In genomic region chr11:49737625-49738024, GRCm38 (mm10) we compare ENCODE assay signal across 18 mouse cellular contexts. TPM values are rescaled to one million over a fixed set of nuclear protein-coding genes. Genes with fewer than 3 reads are reported as not detected.
DNase-seq lines count a peak whose midpoint lies in the region; ATAC-seq and TF ChIP-seq lines count a peak whose summit lies in the region.
"Had no signal": no experiment of that assay in that cellular context is flagged by ENCODE, and none has a peak within 500 bp of the region (broad histone marks: within the 10 kb centered on the region; RNA-seq: fewer than 3 reads in every experiment).

No protein-coding gene starts in this region.

- WGBS in lung, postnatal 0 days, result 17% methylated on average over 1 of the region's 1 CpGs

- TF ChIP-seq EP300 in lung, postnatal 0 days (IDR thresholded peaks at IDR 0.05), result no peak

- no peak for TF ChIP-seq CTCF in lung, postnatal 0 days (IDR thresholded peaks at IDR 0.05)

- no peaks in the 10 kb centered on the region for H3K4me1 ChIP-seq in lung, postnatal 0 days (ENCODE audit: insufficient read depth, low read depth, low read length)

- H3K27me3 ChIP-seq in lung, postnatal 0 days (replicated peaks; ENCODE audit: insufficient read depth, low read length), result no peaks in the 10 kb centered on the region
- H3K27me3 ChIP-seq: CH12.LX; forebrain, embryonic 13.5 days; midbrain, embryonic 13.5 days had no signal

- ATAC-seq in lung, postnatal 0 days, result no peak; the same call in 1 of the 2 replicates
- ATAC-seq in monocyte, adult 5-6 weeks (replicated peaks; ENCODE audit: insufficient number of reproducible peaks, low FRiP score, low TSS enrichment, poor library complexity, severe bottlenecking), result no peak
- ATAC-seq: forebrain, embryonic 13.5 days; midbrain, embryonic 13.5 days; Patski had no signal

- no peaks in the 10 kb centered on the region for H3K9me3 ChIP-seq in lung, postnatal 0 days (ENCODE audit: low read length)
- H3K9me3 ChIP-seq: forebrain, embryonic 13.5 days; midbrain, embryonic 13.5 days had no signal

- no peaks in the 10 kb centered on the region for H3K36me3 ChIP-seq in lung, postnatal 0 days (ENCODE audit: insufficient read depth, low read length)
- H3K36me3 ChIP-seq: midbrain, embryonic 13.5 days had no signal

- H3K27ac ChIP-seq in lung, postnatal 0 days (ENCODE audit: low read length), result no peak overlapping the region
- H3K27ac ChIP-seq: heart, adult 2 months; layer of hippocampus, adult 2 months; macrophage; midbrain, embryonic 13.5 days had no signal

- peak; percentile 57 to 60 for DNase-seq in cerebellum, postnatal 10 days
- DNase-seq in cerebellum, adult 18-20 months, result no peak
- DNase-seq in kidney, adult 8-10 months, result peak; percentile 15 to 16
- no peak for DNase-seq in kidney, adult 11 months
- peak; percentile 54 for DNase-seq in lung, postnatal 0 days (ENCODE audit: low spot score)
- no peak for DNase-seq in lung, adult 18-20 months
- DNase-seq in retina, postnatal 1 day, result peak; percentile 62
- DNase-seq: cerebellum, adult 11-12 months; heart, adult 2 months; right cerebral cortex, postnatal 14 days; thymus, postnatal 4 days had no signal

- no peak overlapping the region for H3K4me2 ChIP-seq in lung, postnatal 0 days (replicated peaks; ENCODE audit: low read depth, low read length)
- H3K4me2 ChIP-seq: forebrain, embryonic 13.5 days; midbrain, embryonic 13.5 days had no signal

- no peak overlapping the region for H3K4me3 ChIP-seq in lung, postnatal 0 days (ENCODE audit: low read depth, low read length)
- H3K4me3 ChIP-seq: forebrain, embryonic 13.5 days; heart, adult 2 months; layer of hippocampus, adult 2 months; midbrain, embryonic 13.5 days had no signal

- no peak overlapping the region for H3K9ac ChIP-seq in lung, postnatal 0 days (replicated peaks; ENCODE audit: low read depth)
- H3K9ac ChIP-seq: forebrain, embryonic 13.5 days; midbrain, embryonic 13.5 days had no signal

RNA-seq across cellular contexts. Expression of gene Cnot6, which starts 25.1 kb away (rescaled TPM):
- polyA plus RNA-seq in lung, postnatal 0 days (2015; fragmentation: Nextera tagmentation; extraction: Ambion mirVana), result 36.0 and 40.6 TPM in 2 replicates
- total RNA-seq in monocyte, adult 5-6 weeks (2017), result 46.7 to 79.0 TPM (median 53.2 TPM) in 3 replicates

RNA-seq across cellular contexts. Expression of gene Gfpt2, which starts 56.4 kb away (rescaled TPM):
- polyA plus RNA-seq in lung, postnatal 0 days (2015; fragmentation: Nextera tagmentation; extraction: Ambion mirVana), result 3.9 and 4.5 TPM in 2 replicates
- 0.19 to 1.8 TPM (median 0.49 TPM) in 3 replicates for total RNA-seq in monocyte, adult 5-6 weeks (2017)
- polyA plus RNA-seq: macrophage had no signal

Comparison
In these comparisons a context has a peak if more than half of its experiments do, and no peak if none do; other contexts are left out.
1. DNase-seq: peak in cerebellum, postnatal 10 days (2 of 2), kidney, adult 8-10 months (2 of 2), lung, postnatal 0 days (single experiment) and retina, postnatal 1 day (single experiment); none in cerebellum, adult 18-20 months (0 of 2), kidney, adult 11 months (single experiment) and lung, adult 18-20 months (0 of 2).